Mouse (Mus musculus): ENCODE measurements around the gene Ankrd33b. TPM values are rescaled to one million over a fixed set of nuclear protein-coding genes. Genes with fewer than 3 reads are reported as not detected.

Ankrd33b gene
- total RNA-seq, 2 experiments from 2014 or later = 22.9 to 32.0 TPM

DNA sequence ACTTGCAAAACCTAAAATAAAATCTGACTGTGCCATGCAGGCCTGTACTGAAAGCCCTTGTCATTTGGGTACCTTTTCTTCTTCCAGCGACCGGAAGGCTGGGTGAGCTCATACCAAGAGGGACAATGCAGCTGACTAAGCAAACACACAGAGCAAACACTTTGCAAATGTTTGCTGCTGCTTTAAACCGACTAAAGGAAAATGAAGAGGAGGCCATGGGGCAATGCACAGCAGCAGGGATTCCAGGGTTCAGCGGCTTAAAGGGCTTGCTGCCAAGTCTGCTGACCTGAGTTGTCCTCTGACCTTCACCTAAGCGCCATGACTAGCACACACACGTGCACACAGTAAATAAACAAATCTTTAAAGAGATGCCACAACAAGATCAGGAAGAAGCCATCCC lies 23.9 kb downstream of the Ankrd33b start:
- intact Hi-C loops (cut with DNase I) = loop anchor here (2.0 kb wide), 1 partner anchor 75 kb away; no protein-coding TSS in a partner anchor

DNA sequence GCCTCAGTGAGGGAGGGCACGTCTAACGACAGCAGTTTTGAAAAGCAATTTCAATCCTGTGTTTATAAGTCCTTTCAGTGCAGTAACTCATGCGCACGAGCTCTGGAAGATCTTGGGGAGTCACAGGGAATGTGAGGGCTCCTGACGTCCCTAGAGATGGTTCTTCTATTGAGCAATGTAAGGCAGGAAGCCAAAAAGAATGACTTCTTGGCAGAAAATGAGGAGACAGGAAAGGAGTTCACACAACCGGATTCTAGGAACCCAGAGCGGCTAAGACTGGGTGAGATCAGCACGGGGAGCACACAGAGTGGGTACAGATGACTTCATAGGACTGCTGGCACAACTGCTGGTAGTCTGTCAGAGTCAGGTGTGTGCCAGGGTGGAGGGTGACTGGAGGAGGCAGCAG lies 25.0 kb downstream of the Ankrd33b start:
- intact Hi-C loops (cut with DNase I) = loop anchor here (2.0 kb wide), 1 partner anchor 76 kb away; no protein-coding TSS in a partner anchor
- DNase-seq = peak; percentile 34 to 61

More for the DNA sequence above, 23.9 kb downstream of the Ankrd33b start:
- peak in 1 of 2 experiments; percentile 31 for DNase-seq

- DNase-seq = peak in 1 of 2 experiments; percentile 27
- intact Hi-C loops (cut with DNase I) = loop anchor here (2.0 kb wide), 1 partner anchor 77 kb away; no protein-coding TSS in a partner anchor
These were observed 25.5 kb downstream of the Ankrd33b start for GRCm38 (mm10) chr15:31342001-31342400.

GRCm38 (mm10) chr15:31338656-31339291 lies 28.8 kb downstream of the Ankrd33b start:
- no peak for DNase-seq
- intact Hi-C loops (cut with DNase I) = no loop called here

DNA sequence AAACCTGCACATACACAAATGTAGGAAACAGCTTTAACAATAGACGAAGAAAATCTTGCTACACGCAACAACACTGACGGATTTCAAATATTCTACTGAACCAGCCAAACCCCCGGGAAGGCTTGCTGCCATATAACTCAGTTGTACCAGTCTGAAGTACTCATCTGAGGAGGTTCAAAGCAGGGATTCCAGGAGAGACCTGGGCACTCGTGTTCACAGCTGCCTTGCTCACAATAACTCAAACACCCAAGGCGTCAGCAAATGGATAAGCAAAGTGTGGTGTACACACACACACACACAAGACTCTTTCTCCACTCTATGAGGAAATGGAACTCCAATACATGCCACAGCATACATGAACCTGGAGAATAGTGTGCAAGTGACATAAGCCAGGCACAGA lies 29.5 kb downstream of the Ankrd33b start:
- no peak for DNase-seq
- intact Hi-C loops (cut with DNase I) = no loop called here

GRCm38 (mm10) chr15:31337192-31337741 lies 30.3 kb downstream of the Ankrd33b start:
- intact Hi-C loops (cut with DNase I) = no loop called here
- DNase-seq = peak in 1 of 2 experiments; percentile 42

GRCm38 (mm10) chr15:31336685-31337084 lies 30.8 kb downstream of the Ankrd33b start:
- intact Hi-C loops (cut with DNase I) = no loop called here
- peak; percentile 42 to 47 for DNase-seq

GRCm38 (mm10) chr15:31334829-31335228 lies 32.7 kb downstream of the Ankrd33b start:
- no peak for DNase-seq
- intact Hi-C loops (cut with DNase I) = no loop called here

DNA sequence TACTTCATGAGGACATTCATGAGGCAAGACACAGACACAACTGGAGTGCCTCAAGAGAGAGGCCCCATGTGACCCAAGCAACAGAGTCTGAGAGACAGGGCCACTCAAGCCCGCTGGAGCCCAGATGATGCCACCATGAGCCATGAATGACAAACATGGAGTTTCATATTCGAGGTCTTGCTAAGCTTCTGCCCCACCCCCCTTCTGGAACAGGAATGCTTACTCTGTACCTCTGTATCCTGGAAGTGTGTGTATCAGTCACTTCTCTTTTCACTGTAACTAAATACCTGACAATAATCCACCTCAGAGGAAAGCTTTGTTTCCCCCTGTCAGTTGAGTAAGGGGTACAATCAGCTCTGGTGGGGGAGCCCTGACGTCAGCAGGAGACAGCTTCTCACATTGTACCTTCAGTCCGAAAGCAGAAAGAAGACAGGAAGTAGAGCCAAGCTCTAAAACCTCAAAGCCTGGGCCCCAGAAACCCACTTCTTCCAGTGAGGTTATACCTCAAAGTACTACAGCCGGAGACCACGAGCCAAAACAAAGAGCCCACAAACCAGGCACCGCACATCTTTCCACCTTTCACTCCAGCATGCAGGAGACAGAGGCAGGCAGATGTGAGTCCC lies 34.9 kb downstream of the Ankrd33b start:
- DNase-seq = no peak
- intact Hi-C loops (cut with DNase I) = no loop called here

GRCm38 (mm10) chr15:31331742-31332141 lies 35.8 kb downstream of the Ankrd33b start:
- DNase-seq = no peak
- intact Hi-C loops (cut with DNase I) = no loop called here

DNA sequence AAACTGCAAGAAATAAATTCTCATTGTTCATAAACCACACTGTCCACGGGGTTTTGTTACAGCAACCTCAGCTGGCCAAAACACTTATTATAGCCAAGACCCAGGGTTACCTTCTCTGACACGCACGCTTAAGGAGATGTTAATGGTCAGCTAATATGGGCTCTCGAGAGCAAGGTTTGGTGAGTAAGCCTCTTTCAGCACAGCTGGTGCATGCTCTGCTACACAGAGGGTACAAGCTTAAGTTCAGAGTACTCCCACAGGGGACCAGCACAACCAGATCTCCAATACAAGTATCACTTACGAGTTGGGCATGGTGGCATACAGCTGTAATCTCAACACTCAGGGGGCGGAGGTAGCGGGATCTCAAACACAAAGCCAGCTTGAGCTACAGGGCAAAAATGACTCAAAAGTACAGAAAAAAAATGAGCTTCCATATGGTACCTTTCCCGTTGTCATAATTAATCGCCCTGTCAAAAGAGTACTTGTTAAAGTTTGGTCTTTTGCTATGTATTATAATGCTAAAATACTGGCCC lies 39.4 kb downstream of the Ankrd33b start:
- DNase-seq = no peak
- intact Hi-C loops (cut with DNase I) = no loop called here

DNA sequence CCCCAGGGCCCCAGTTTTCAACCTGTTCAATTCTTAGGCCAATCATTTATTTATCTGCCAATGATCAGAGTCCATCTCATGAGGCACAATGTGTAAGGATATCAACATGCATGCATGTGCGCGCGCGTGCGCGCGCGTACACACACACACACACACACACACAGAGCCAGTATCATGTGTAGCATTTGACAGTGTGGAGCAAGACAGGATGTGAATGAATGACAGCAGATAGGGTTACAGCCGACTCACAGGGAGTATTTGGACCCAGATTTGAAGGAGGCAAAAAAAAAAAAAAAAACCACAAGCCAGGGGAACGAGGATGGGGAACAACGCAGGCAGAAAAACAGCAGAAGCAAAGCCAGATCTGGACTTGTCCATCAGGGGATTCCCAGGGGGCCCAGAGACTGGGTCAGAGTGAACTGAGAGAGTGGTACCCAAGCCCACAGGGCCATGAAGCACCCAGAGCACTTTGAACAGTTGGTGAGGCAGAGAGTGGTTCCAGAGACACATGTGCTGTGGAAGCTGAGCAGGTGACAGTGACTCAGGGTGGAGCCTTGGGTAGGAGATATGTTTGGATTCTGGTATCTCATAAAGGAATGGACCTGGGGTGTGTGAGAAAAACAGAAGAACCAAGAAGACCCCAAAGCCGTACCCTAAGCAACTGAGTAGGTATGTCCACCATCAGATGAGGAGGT lies 41.7 kb downstream of the Ankrd33b start:
- intact Hi-C loops (cut with DNase I) = no loop called here

GRCm38 (mm10) chr15:31324551-31324950 lies 43.0 kb downstream of the Ankrd33b start:
- DNase-seq = peak in 1 of 2 experiments; percentile 34
- intact Hi-C loops (cut with DNase I) = no loop called here

More for the DNA sequence above, 41.7 kb downstream of the Ankrd33b start:
- DNase-seq = no peak

- no peak for DNase-seq
- intact Hi-C loops (cut with DNase I) = no loop called here
These were observed 43.8 kb downstream of the Ankrd33b start for GRCm38 (mm10) chr15:31323684-31324083.

GRCm38 (mm10) chr15:31320598-31321377 lies 46.7 kb downstream of the Ankrd33b start:
- intact Hi-C loops (cut with DNase I) = loop anchor here (2.0 kb wide), 1 partner anchor 46 kb away; the partner anchor contains the start of gene Ankrd33b
- no peak for DNase-seq

GRCm38 (mm10) chr15:31319046-31319445 lies 48.5 kb downstream of the Ankrd33b start:
- intact Hi-C loops (cut with DNase I) = no loop called here
- DNase-seq = no peak

- intact Hi-C loops (cut with DNase I) = no loop called here
- DNase-seq = no peak
These were observed 49.2 kb downstream of the Ankrd33b start for GRCm38 (mm10) chr15:31318158-31318955.

DNA sequence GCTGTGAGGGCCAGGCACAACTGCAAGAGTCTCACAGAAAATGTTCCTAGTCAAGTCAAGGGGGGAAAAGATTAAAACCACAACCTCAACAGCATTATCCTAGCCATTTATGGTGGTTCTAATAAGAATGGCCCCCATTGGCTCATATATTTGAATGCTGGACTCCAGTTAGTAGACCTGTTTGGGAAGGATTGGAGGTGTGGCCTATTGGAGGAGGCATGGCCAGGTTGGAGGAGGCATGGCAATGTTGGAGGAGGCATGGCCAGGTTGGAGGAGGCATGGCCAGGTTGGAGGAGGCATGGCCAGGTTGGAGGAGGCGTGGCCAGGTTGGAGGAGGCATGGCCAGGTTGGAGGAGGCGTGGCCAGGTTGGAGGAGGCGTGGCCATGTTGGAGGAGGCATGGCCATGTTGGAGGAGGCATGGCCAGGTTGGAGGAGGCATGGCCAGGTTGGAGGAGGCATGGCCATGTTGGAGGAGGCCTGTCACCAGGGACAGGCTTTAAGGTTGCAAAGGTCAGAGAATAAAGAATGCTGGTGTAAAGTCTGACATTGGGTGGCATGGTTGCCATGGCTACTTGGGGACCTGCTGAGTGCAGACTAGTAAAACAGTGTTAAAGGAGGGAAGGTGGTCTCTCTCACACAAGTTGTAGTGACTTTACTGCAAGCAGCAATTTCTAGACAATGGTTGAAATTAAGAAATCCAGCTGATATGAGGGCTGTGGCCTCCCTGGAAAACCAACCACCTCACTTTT lies 50.3 kb downstream of the Ankrd33b start:
- no peak for DNase-seq
- intact Hi-C loops (cut with DNase I) = no loop called here

Data from heart, postnatal 36 days (tissue).